8 mouse cellular contexts compared by ENCODE assay signal in the genomic region with DNA sequence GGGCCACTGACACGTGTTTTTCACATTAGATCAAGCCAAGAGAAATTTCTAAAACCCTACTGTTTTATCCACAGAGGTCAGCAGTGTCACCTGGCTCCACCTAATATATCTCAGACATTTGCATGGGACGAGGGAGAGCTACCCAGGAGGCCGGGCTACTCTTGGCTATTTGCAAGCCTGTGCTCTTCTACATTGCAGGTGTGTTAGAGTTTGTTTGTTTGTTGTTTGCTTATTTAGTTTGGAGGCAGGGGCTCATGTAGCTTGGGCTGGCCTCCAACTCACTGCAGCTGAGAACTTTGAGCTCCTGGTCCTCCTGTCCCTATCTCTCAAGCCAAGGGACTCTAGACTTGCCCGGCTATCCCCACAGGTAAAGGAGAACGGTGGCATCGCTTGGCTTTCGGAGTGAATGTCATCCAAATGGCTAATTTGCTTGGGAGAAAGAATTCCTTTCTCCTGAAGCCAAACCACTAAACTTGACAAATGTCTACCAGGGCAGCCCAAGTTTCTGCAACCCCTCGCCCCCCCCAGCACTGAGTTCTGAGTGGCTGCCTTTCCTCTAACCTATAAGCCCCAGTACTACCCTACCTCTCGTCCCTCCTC. TPM values are rescaled to one million over a fixed set of nuclear protein-coding genes. Genes with fewer than 3 reads are reported as not detected.
DNase-seq lines count a peak whose midpoint lies in the region; ATAC-seq and TF ChIP-seq lines count a peak whose summit lies in the region.

No protein-coding gene starts in this region.

- no peaks in the 10 kb centered on the region for H3K9me3 ChIP-seq in heart, postnatal 0 days (replicated peaks; ENCODE audit: control insufficient read depth, low read length)
- no peaks in the 10 kb centered on the region for H3K9me3 ChIP-seq in liver, embryonic 13.5 days (replicated peaks)

- no peak for TF ChIP-seq EP300 in heart, postnatal 0 days (IDR thresholded peaks at IDR 0.05; ENCODE audit: low read depth)

- H3K4me1 ChIP-seq in brown adipose tissue, adult 24 weeks (ENCODE audit: control insufficient read depth, insufficient read depth, insufficient read length, low read length), result no peaks in the 10 kb centered on the region; the same call in 1 of the 2 replicates
- H3K4me1 ChIP-seq in heart, postnatal 0 days (ENCODE audit: control insufficient read depth, insufficient read depth), result no peaks in the 10 kb centered on the region; the same call in 1 of the 2 replicates
- peaks cover 10% of the 10 kb centered on the region for H3K4me1 ChIP-seq in liver, embryonic 13.5 days (replicated peaks)

- no peak for TF ChIP-seq CTCF in gastrocnemius, adult 2 months (IDR thresholded peaks at IDR 0.05)
- TF ChIP-seq CTCF in heart, postnatal 0 days (IDR thresholded peaks at IDR 0.05; ENCODE audit: low read depth), result no peak

- H3K4me2 ChIP-seq in heart, postnatal 0 days (ENCODE audit: low read depth, low read length), result peak overlapping the region; percentile 61
- peak overlapping the region; percentile 48; the same call in 1 of the 2 replicates for H3K4me2 ChIP-seq in liver, embryonic 13.5 days

- H3K27ac ChIP-seq in gastrocnemius, adult 2 months, result peak overlapping the region; percentile 87
- peak overlapping the region; percentile 93 for H3K27ac ChIP-seq in brown adipose tissue, adult 24 weeks (replicated peaks; ENCODE audit: low read depth, low read length)
- peak overlapping the region; percentile 69 for H3K27ac ChIP-seq in heart, postnatal 0 days (ENCODE audit: low read depth)
- H3K27ac ChIP-seq in liver, embryonic 13.5 days, result no peak overlapping the region

- no peak for ATAC-seq in heart, postnatal 0 days (ENCODE audit: insufficient read depth, low read depth)
- ATAC-seq in liver, embryonic 13.5 days (ENCODE audit: low read depth), result no peak

- H3K4me3 ChIP-seq in gastrocnemius, adult 2 months, result peak overlapping the region; percentile 81
- peak overlapping the region; percentile 59 for H3K4me3 ChIP-seq in brown adipose tissue, adult 24 weeks (ENCODE audit: insufficient read depth, low read depth, low read length)
- peak overlapping the region; percentile 47 for H3K4me3 ChIP-seq in heart, postnatal 0 days (ENCODE audit: low read depth, low read length)
- no peak overlapping the region for H3K4me3 ChIP-seq in liver, embryonic 13.5 days (replicated peaks)

- no peak for DNase-seq in gastrocnemius, adult 2 months
- DNase-seq in gastrocnemius, adult 18-20 months (ENCODE audit: low spot score), result no peak
- no peak for DNase-seq in heart, postnatal 0 days (ENCODE audit: low spot score)
- no peak for DNase-seq in liver, embryonic 13.5 days
- peak; percentile 40 for DNase-seq in testis, postnatal 10 days (ENCODE audit: low spot score)
- DNase-seq in cerebellum, adult 8-10 months, result no peak
- no peak for DNase-seq in frontal cortex, postnatal 25 days (ENCODE audit: low spot score in 2 of 2)

- intact Hi-C loops in gastrocnemius, adult 2 months (cut with DNase I), result loop anchor here (2.0 kb wide), 1 partner anchor 40 kb away; the partner anchor contains the start of gene Nfatc4

- peak overlapping the region; percentile 47; the same call in 1 of the 2 replicates for H3K9ac ChIP-seq in heart, postnatal 0 days (replicated peaks; ENCODE audit: low read depth, low read length)
- no peak overlapping the region for H3K9ac ChIP-seq in liver, embryonic 13.5 days

- 32% methylated on average over 9 of the region's 9 CpGs for WGBS in heart, postnatal 0 days
- WGBS in liver, embryonic 13.5 days (ENCODE audit: insufficient replicate concordance), result 56% methylated on average over 9 of the region's 9 CpGs

- peaks cover 35% of the 10 kb centered on the region for H3K27me3 ChIP-seq in heart, postnatal 0 days (ENCODE audit: control insufficient read depth, insufficient read depth, low read length)
- H3K27me3 ChIP-seq in liver, embryonic 13.5 days, result peaks cover 53% of the 10 kb centered on the region

- peaks cover 4% of the 10 kb centered on the region; the same call in 1 of the 2 replicates for H3K36me3 ChIP-seq in heart, postnatal 0 days (replicated peaks; ENCODE audit: control insufficient read depth, insufficient read depth, low read length)
- H3K36me3 ChIP-seq in liver, embryonic 13.5 days, result 0 out of 2 replicates have a peak, but pooled peaks cover 2% of the 10 kb centered on the region

RNA-seq across cellular contexts. Expression of gene Adcy4, which starts 1.4 kb away (rescaled TPM):
- total RNA-seq in gastrocnemius, adult 2 months (2021), result 10 to 100 TPM in 1 of 2 experiments, 1 to 10 TPM in 1; 6.8 to 10.1 TPM
- 1 to 10 TPM; 3.8 to 9.1 TPM for total RNA-seq in gastrocnemius, adult 18-20 months (2021)
- 4.1 and 6.3 TPM in 2 replicates for polyA plus RNA-seq in brown adipose tissue, adult 24 weeks (2012; ENCODE audit: insufficient read depth, insufficient read length, missing spikeins)
- 16.2 and 17.4 TPM in 2 replicates for total RNA-seq in heart, postnatal 0 days (2014; rRNA removed; ENCODE audit: low replicate concordance)
- polyA plus RNA-seq in heart, postnatal 0 days (2015; fragmentation: Nextera tagmentation; extraction: Ambion mirVana), result 10.6 TPM in 2 replicates
- polyA plus RNA-seq in liver, embryonic 13.5 days (2015; fragmentation: Nextera tagmentation; extraction: Ambion mirVana), result 1.8 and 2.2 TPM in 2 replicates

RNA-seq across cellular contexts. Expression of gene Ripk3, which starts 6.2 kb away (rescaled TPM):
- 1 to 10 TPM in 1 of 2 experiments, under 1 TPM in 1; 0.64 to 1.1 TPM for total RNA-seq in gastrocnemius, adult 2 months (2021)
- 1 to 10 TPM; 1.6 to 2.5 TPM for total RNA-seq in gastrocnemius, adult 18-20 months (2021)
- 3.7 and 5.0 TPM in 2 replicates for polyA plus RNA-seq in brown adipose tissue, adult 24 weeks (2012; ENCODE audit: insufficient read depth, insufficient read length, missing spikeins)
- 8.5 and 16.3 TPM in 2 replicates for total RNA-seq in heart, postnatal 0 days (2014; rRNA removed; ENCODE audit: low replicate concordance)
- 9.3 and 9.4 TPM in 2 replicates for polyA plus RNA-seq in heart, postnatal 0 days (2015; fragmentation: Nextera tagmentation; extraction: Ambion mirVana)
- 20.4 and 22.1 TPM in 2 replicates for polyA plus RNA-seq in liver, embryonic 13.5 days (2015; fragmentation: Nextera tagmentation; extraction: Ambion mirVana)

RNA-seq across cellular contexts. Expression of gene Ltb4r1, which starts 16.7 kb away (rescaled TPM):
- total RNA-seq in gastrocnemius, adult 2 months (2021), result under 1 TPM in 1 of 2 experiments, not detected in 1; 0.18 TPM
- total RNA-seq in gastrocnemius, adult 18-20 months (2021), result under 1 TPM; 0.16 to 0.17 TPM
- not detected in 2 replicates for polyA plus RNA-seq in brown adipose tissue, adult 24 weeks (2012; ENCODE audit: insufficient read depth, insufficient read length, missing spikeins)
- 0.62 TPM in 1 of 2 replicates, not detected in the other for total RNA-seq in heart, postnatal 0 days (2014; rRNA removed; ENCODE audit: low replicate concordance)
- polyA plus RNA-seq in heart, postnatal 0 days (2015; fragmentation: Nextera tagmentation; extraction: Ambion mirVana), result 0.38 and 0.40 TPM in 2 replicates
- 4.4 and 4.6 TPM in 2 replicates for polyA plus RNA-seq in liver, embryonic 13.5 days (2015; fragmentation: Nextera tagmentation; extraction: Ambion mirVana)

RNA-seq across cellular contexts. Expression of gene Ltb4r2, which starts 21.2 kb away (rescaled TPM):
- total RNA-seq in gastrocnemius, adult 2 months (2021), result not detected
- total RNA-seq in gastrocnemius, adult 18-20 months (2021), result not detected
- not detected in 2 replicates for polyA plus RNA-seq in brown adipose tissue, adult 24 weeks (2012; ENCODE audit: insufficient read depth, insufficient read length, missing spikeins)
- total RNA-seq in heart, postnatal 0 days (2014; rRNA removed; ENCODE audit: low replicate concordance), result not detected in 2 replicates
- 0.10 and 0.22 TPM in 2 replicates for polyA plus RNA-seq in heart, postnatal 0 days (2015; fragmentation: Nextera tagmentation; extraction: Ambion mirVana)
- 0.92 and 1.3 TPM in 2 replicates for polyA plus RNA-seq in liver, embryonic 13.5 days (2015; fragmentation: Nextera tagmentation; extraction: Ambion mirVana)

RNA-seq across cellular contexts. Expression of gene Cideb, which starts 24.2 kb away (rescaled TPM):
- total RNA-seq in gastrocnemius, adult 2 months (2021), result not detected
- total RNA-seq in gastrocnemius, adult 18-20 months (2021), result not detected
- polyA plus RNA-seq in brown adipose tissue, adult 24 weeks (2012; ENCODE audit: insufficient read depth, insufficient read length, missing spikeins), result 16.3 and 27.9 TPM in 2 replicates
- total RNA-seq in heart, postnatal 0 days (2014; rRNA removed; ENCODE audit: low replicate concordance), result 0.31 and 0.34 TPM in 2 replicates
- polyA plus RNA-seq in heart, postnatal 0 days (2015; fragmentation: Nextera tagmentation; extraction: Ambion mirVana), result 2.8 and 3.6 TPM in 2 replicates
- polyA plus RNA-seq in liver, embryonic 13.5 days (2015; fragmentation: Nextera tagmentation; extraction: Ambion mirVana), result 21.1 and 21.3 TPM in 2 replicates
